Mouse (Mus musculus) forebrain, embryonic 10.5 days (tissue): Measurements from ENCODE around the gene Ebf3. TPM values are rescaled to one million over a fixed set of nuclear protein-coding genes. Genes with fewer than 3 reads are reported as not detected.

Experiments
- DNase-seq: peaks from one replicate; pipeline ENCODE4 v3.0.0-alpha.2; 2017; ENCODE audit warnings: low spot score; ENCODE audit errors: extremely low spot score
- H3K27ac ChIP-seq: fragments of 300-500 bp; sonication (generic); 2 replicates; pipeline ENCODE4 v1.5.1; 2016; ENCODE audit warnings: mild to moderate bottlenecking
- H3K27me3 ChIP-seq: fragments of 300-500 bp; sonication (generic); 2 replicates; pipeline ENCODE4 v1.6.1; 2016; ENCODE audit warnings: mild to moderate bottlenecking; ENCODE audit not compliant: poor library complexity, severe bottlenecking
- H3K36me3 ChIP-seq: fragments of 300-500 bp; sonication (generic); replicated peaks from 2 replicates; pipeline ENCODE4 v1.6.1; 2016; ENCODE audit warnings: mild to moderate bottlenecking, moderate library complexity
- H3K4me1 ChIP-seq: fragments of 300-500 bp; sonication (generic); 2 replicates; pipeline ENCODE4 v1.6.1; 2016
- H3K4me3 ChIP-seq: fragments of 300-500 bp; sonication (generic); 2 replicates; pipeline ENCODE4 v1.5.1; 2016; ENCODE audit warnings: mild to moderate bottlenecking, moderate library complexity
- H3K9me3 ChIP-seq: fragments of 300-500 bp; sonication (generic); 2 replicates; pipeline ENCODE4 v1.6.1; 2016; ENCODE audit warnings: mild to moderate bottlenecking, moderate library complexity
- WGBS: fragments of 180-500 bp; shearing (Covaris S2); methylation state at CpG from one replicate; pipeline ENCODE4 v1.1.7; 2016; 5-methylcytosine and 5-hydroxymethylcytosine counted together
- polyA plus RNA-seq: library from polyadenylated mRNA; unstranded; fragments of >200 nt; fragmentation: Nextera tagmentation; extraction: Ambion mirVana; gene quantifications from 2 replicates; pipeline ENCODE4 v1.2.1, GENCODE M21; 2016

Ebf3 gene
- polyA plus RNA-seq, 1 experiment from 2014 or later: 1.3 TPM

- H3K4me1 ChIP-seq: peaks cover 77% of the 10 kb centered on the region
- no peak overlapping the region for H3K27ac ChIP-seq
- no peaks in the 10 kb centered on the region for H3K9me3 ChIP-seq
- no peaks in the 10 kb centered on the region for H3K36me3 ChIP-seq
- peaks cover 56% of the 10 kb centered on the region for H3K27me3 ChIP-seq
- 86% methylated on average over 21 of the region's 21 CpGs for WGBS
- no peak for DNase-seq
- no peak overlapping the region for H3K4me3 ChIP-seq
These were observed 107.4 kb downstream of the Ebf3 start for GRCm38 (mm10) chr7:137206770-137207285.

- Histone ChIP-seq H3K4me3 (no peak overlapping the region), H3K27ac (no peak overlapping the region), H3K36me3 (peaks cover 32% of the 10 kb centered on the region), H3K27me3 (peaks cover 84% of the 10 kb centered on the region), H3K4me1 (peaks cover 37% of the 10 kb centered on the region), H3K9me3 (no peaks in the 10 kb centered on the region)
- DNase-seq: no peak
- 88% methylated on average over 4 of the region's 4 CpGs for WGBS
These were observed 114.7 kb downstream of the Ebf3 start for GRCm38 (mm10) chr7:137199533-137199932.

GRCm38 (mm10) chr7:137198921-137199320 is 115.3 kb downstream of the Ebf3 start:
- DNase-seq: no peak
- WGBS: 94% methylated on average over 15 of the region's 15 CpGs
- H3K27me3 ChIP-seq: peaks cover 79% of the 10 kb centered on the region
- H3K4me1 ChIP-seq: peaks cover 34% of the 10 kb centered on the region
- no peaks in the 10 kb centered on the region for H3K9me3 ChIP-seq
- no peak overlapping the region for H3K27ac ChIP-seq
- H3K36me3 ChIP-seq: peaks cover 32% of the 10 kb centered on the region
- H3K4me3 ChIP-seq: no peak overlapping the region

GRCm38 (mm10) chr7:137197118-137198030 is 116.9 kb downstream of the Ebf3 start:
- H3K4me3 ChIP-seq: no peak overlapping the region
- peaks cover 87% of the 10 kb centered on the region for H3K27me3 ChIP-seq
- peaks cover 32% of the 10 kb centered on the region for H3K36me3 ChIP-seq
- peaks cover 25% of the 10 kb centered on the region for H3K4me1 ChIP-seq
- H3K9me3 ChIP-seq: no peaks in the 10 kb centered on the region
- WGBS: 93% methylated on average over 23 of the region's 23 CpGs
- no peak for DNase-seq
- H3K27ac ChIP-seq: no peak overlapping the region

- H3K9me3 ChIP-seq: no peaks in the 10 kb centered on the region
- peaks cover 25% of the 10 kb centered on the region for H3K4me1 ChIP-seq
- DNase-seq: no peak
- peaks cover 79% of the 10 kb centered on the region for H3K27me3 ChIP-seq
- H3K27ac ChIP-seq: no peak overlapping the region
- H3K4me3 ChIP-seq: no peak overlapping the region
- peaks cover 32% of the 10 kb centered on the region for H3K36me3 ChIP-seq
- WGBS: 87% methylated on average over 6 of the region's 6 CpGs
These were observed 117.7 kb downstream of the Ebf3 start for GRCm38 (mm10) chr7:137196536-137196935.

- Histone ChIP-seq H3K27me3 (peaks cover 64% of the 10 kb centered on the region), H3K36me3 (peaks cover 11% of the 10 kb centered on the region), H3K9me3 (no peaks in the 10 kb centered on the region), H3K4me3 (no peak overlapping the region), H3K27ac (no peak overlapping the region), H3K4me1 (peaks cover 16% of the 10 kb centered on the region)
- DNase-seq: no peak
- WGBS: 82% methylated on average over 7 of the region's 7 CpGs
These were observed 121.4 kb downstream of the Ebf3 start for GRCm38 (mm10) chr7:137192776-137193278.

GRCm38 (mm10) chr7:137191889-137192288 is 122.4 kb downstream of the Ebf3 start:
- no peak for DNase-seq
- 66% methylated on average over 12 of the region's 12 CpGs for WGBS
- Histone ChIP-seq H3K4me1 (peaks cover 16% of the 10 kb centered on the region), H3K27me3 (peaks cover 61% of the 10 kb centered on the region), H3K4me3 (no peak overlapping the region), H3K36me3 (peaks cover 6% of the 10 kb centered on the region), H3K27ac (no peak overlapping the region), H3K9me3 (no peaks in the 10 kb centered on the region)

- H3K4me1 ChIP-seq: peaks cover 13% of the 10 kb centered on the region
- no peak overlapping the region for H3K27ac ChIP-seq
- WGBS: 65% methylated on average over 9 of the region's 9 CpGs
- no peaks in the 10 kb centered on the region for H3K36me3 ChIP-seq
- H3K9me3 ChIP-seq: peaks cover 5% of the 10 kb centered on the region
- H3K27me3 ChIP-seq: no peaks in the 10 kb centered on the region
- no peak overlapping the region for H3K4me3 ChIP-seq
- no peak for DNase-seq
These were observed 142.0 kb downstream of the Ebf3 start for GRCm38 (mm10) chr7:137172278-137172677.

GRCm38 (mm10) chr7:137159086-137159485 is 155.2 kb downstream of the Ebf3 start:
- H3K27ac ChIP-seq: no peak overlapping the region
- no peaks in the 10 kb centered on the region for H3K9me3 ChIP-seq
- H3K36me3 ChIP-seq: no peaks in the 10 kb centered on the region
- DNase-seq: no peak
- H3K4me3 ChIP-seq: no peak overlapping the region
- H3K4me1 ChIP-seq: no peaks in the 10 kb centered on the region
- no peaks in the 10 kb centered on the region for H3K27me3 ChIP-seq

GRCm38 (mm10) chr7:137154623-137155022 is 159.6 kb downstream of the Ebf3 start:
- 79% methylated on average over 2 of the region's 2 CpGs for WGBS
- no peak for DNase-seq
- H3K4me1 ChIP-seq: no peaks in the 10 kb centered on the region
- no peaks in the 10 kb centered on the region for H3K9me3 ChIP-seq
- no peak overlapping the region for H3K27ac ChIP-seq
- H3K36me3 ChIP-seq: no peaks in the 10 kb centered on the region
- no peak overlapping the region for H3K4me3 ChIP-seq
- H3K27me3 ChIP-seq: no peaks in the 10 kb centered on the region

GRCm38 (mm10) chr7:137151854-137152253 is 162.4 kb downstream of the Ebf3 start:
- H3K4me1 ChIP-seq: no peaks in the 10 kb centered on the region
- no peak for DNase-seq
- H3K4me3 ChIP-seq: no peak overlapping the region
- H3K36me3 ChIP-seq: no peaks in the 10 kb centered on the region
- WGBS: 91% methylated on average over 2 of the region's 2 CpGs
- no peak overlapping the region for H3K27ac ChIP-seq
- H3K27me3 ChIP-seq: no peaks in the 10 kb centered on the region
- no peaks in the 10 kb centered on the region for H3K9me3 ChIP-seq

- Histone ChIP-seq H3K36me3 (no peaks in the 10 kb centered on the region), H3K9me3 (0 out of 2 replicates have a peak, but pooled peaks cover 3% of the 10 kb centered on the region), H3K27ac (no peak overlapping the region), H3K4me3 (no peak overlapping the region), H3K27me3 (0 out of 2 replicates have a peak, but pooled peaks cover 1% of the 10 kb centered on the region), H3K4me1 (peaks cover 4% of the 10 kb centered on the region)
- DNase-seq: no peak
- WGBS: 92% methylated on average over 12 of the region's 12 CpGs
These were observed 167.1 kb downstream of the Ebf3 start for GRCm38 (mm10) chr7:137147101-137147500.
